Mouse (Mus musculus) 3T3-L1 (cell line): ENCODE measurements around the gene Hist2h2aa2.
A peak's percentile ranks its signal among the peaks of the same experiment; 100 is the strongest.
"Not testable (repeated sequence)": the region's sequence is repeated elsewhere in the genome, so short reads cannot be mapped to it uniquely, and the experiment has no call there.

ENCODE experiments used
- DNase-seq: peaks from one replicate; pipeline ENCODE4 v3.0.0-alpha.2; 2015; ENCODE audit warnings: low read depth, low spot score

The Hist2h2aa2 gene

GRCm38 (mm10) chr3:96261623-96262022 is 21.5 kb upstream of the Hist2h2aa2 start:
- DNase-seq = peak; percentile 58

- DNase-seq = peak; percentile 52
Measured at GRCm38 (mm10) chr3:96260220-96260619, 20.1 kb upstream of the Hist2h2aa2 start.

- no peak for DNase-seq
Measured at GRCm38 (mm10) chr3:96257190-96257589, 17.1 kb upstream of the Hist2h2aa2 start.

GRCm38 (mm10) chr3:96255926-96256593 is 16.0 kb upstream of the Hist2h2aa2 start:
- no peak for DNase-seq

- DNase-seq = no peak
Measured at GRCm38 (mm10) chr3:96254683-96255355, 14.7 kb upstream of the Hist2h2aa2 start.

GRCm38 (mm10) chr3:96251787-96252186 is 11.7 kb upstream of the Hist2h2aa2 start:
- no peak for DNase-seq

GRCm38 (mm10) chr3:96250890-96251289 is 10.8 kb upstream of the Hist2h2aa2 start:
- DNase-seq = no peak

- no peak for DNase-seq
Measured at GRCm38 (mm10) chr3:96249034-96249345, 8.9 kb upstream of the Hist2h2aa2 start.

GRCm38 (mm10) chr3:96248141-96249033 is 8.3 kb upstream of the Hist2h2aa2 start:
- peak; percentile 40 for DNase-seq

- DNase-seq = peak; percentile 41
Measured at GRCm38 (mm10) chr3:96247356-96248140, 7.5 kb upstream of the Hist2h2aa2 start.

- not testable (repeated sequence) for DNase-seq
Measured at GRCm38 (mm10) chr3:96246427-96246856, 6.4 kb upstream of the Hist2h2aa2 start, which contains the start of gene Hist2h3c1. Gene Hist2h3c1 (plus strand): TSS chr3:96246685.

GRCm38 (mm10) chr3:96246018-96246417 is 5.9 kb upstream of the Hist2h2aa2 start:
- not testable (repeated sequence) for DNase-seq

GRCm38 (mm10) chr3:96245003-96245886 is 5.2 kb upstream of the Hist2h2aa2 start, which contains the start of gene Hist2h2aa1:
Gene Hist2h2aa1 (plus strand): TSS chr3:96245497.
- peak; percentile 77 for DNase-seq

- DNase-seq = peak; percentile 32
Measured at GRCm38 (mm10) chr3:96243921-96244572, 4.0 kb upstream of the Hist2h2aa2 start.

GRCm38 (mm10) chr3:96240799-96241197 is 722 bp upstream of the Hist2h2aa2 start:
- DNase-seq = no peak

- DNase-seq = not testable (repeated sequence)
Measured at GRCm38 (mm10) chr3:96238954-96239793, 902 bp downstream of the Hist2h2aa2 start, which contains the start of gene Hist2h3c2. Gene Hist2h3c2 (minus strand): TSS chr3:96239127.

GRCm38 (mm10) chr3:96237904-96238511 is 2.1 kb downstream of the Hist2h2aa2 start:
- DNase-seq = peak; percentile 81

- peak; percentile 62 for DNase-seq
Measured at GRCm38 (mm10) chr3:96237335-96237903, 2.7 kb downstream of the Hist2h2aa2 start.
